Mouse (Mus musculus) heart, adult 11 months (tissue): ENCODE data around the gene Plxnd1.

Experiments used
- DNase-seq: peaks from one replicate; pipeline ENCODE4 v3.0.0; 2022

Plxnd1 gene

DNA sequence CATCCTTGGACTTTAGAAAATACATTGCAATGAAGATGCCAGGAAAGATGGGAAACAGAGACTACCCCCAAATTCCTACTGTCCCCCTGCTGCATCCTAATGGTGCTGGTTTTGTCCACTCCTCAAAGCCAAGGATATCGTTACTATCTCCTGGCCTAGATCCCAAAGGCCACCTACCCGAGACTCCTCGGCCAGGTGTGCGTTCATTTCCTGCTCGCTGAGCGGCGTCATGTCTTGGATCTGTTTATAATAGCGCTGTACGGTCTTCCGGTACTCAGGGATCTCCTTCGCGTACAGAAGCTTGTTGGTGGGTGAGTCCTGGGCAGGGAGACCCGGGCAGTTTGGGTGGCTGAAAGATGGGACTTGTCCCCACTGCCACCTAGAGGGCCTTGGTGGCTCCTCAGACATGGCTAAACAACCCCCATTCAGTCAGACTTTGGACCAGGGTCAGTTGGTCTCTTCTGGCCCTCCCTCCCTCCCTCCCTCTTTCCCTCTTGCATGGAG lies 38.3 kb downstream of the Plxnd1 start:
- DNase-seq, result peak; percentile 95

DNA sequence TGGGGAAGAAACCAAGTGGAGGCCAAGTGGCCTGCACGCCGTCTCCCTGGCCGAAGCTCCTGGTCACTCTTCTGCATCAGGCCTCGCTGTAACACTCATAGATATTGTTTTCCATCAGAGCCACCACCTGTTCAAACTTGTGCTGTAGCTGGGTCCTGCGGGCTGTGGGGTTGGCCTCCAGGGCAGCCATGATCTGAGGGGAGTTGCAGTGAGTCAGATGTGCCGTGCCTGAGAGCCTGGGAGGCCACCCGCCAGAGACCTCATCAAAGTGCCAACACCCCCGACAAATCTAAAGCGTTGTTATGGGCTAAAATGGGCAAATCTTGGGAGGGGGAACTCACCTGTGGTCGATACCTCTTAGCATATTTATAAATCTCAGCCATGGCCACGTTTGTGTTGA lies 39.1 kb downstream of the Plxnd1 start:
- DNase-seq, result no peak

DNA sequence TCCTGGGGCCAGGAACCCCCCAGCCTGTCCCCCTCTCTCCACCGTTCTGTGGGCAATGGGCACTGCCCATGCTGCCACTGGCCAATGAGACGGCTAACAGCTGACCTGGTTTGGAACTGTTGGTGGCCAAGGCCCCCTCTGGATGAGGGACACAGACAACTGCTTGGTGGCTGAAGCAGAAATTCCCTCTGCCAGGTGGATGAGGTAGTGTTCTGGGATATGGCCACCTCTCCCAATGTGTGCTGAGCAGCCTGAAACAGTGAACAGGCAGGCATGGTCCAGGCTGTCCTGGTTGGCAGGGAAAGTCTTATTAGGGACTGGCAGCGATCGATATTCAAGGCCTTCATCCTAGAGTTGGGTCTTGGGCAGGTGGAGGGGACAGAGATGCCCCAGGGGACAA lies 39.6 kb downstream of the Plxnd1 start:
- no peak for DNase-seq

DNA sequence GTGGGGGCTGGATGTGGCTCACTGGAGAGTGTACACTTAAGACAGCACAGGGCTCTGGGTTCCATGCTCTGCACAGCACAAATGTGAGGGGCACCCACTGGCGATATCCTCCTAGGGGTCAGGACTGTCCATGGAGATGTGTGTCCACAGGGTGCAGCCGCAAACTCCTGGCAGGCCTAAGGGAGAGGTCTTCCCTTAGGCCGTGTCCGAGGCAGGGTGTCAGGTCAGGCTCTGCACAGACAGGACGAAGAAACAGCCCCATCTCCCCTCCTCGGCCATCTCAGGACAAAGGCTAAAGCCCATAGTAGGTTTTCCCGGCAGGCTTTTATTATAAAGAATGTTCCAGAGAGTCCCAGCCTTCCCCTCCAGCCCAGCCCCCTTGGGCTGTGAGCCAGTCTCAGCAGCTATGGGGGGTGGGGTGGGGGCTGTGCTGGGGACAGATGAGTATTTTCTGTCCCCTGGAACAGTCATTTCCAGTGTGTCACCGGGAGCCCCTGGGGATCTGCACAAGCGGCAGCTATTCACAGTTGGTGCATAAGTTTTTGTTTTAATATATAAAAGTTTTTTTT lies 40.2 kb downstream of the Plxnd1 start:
- DNase-seq, result peak; percentile 94

DNA sequence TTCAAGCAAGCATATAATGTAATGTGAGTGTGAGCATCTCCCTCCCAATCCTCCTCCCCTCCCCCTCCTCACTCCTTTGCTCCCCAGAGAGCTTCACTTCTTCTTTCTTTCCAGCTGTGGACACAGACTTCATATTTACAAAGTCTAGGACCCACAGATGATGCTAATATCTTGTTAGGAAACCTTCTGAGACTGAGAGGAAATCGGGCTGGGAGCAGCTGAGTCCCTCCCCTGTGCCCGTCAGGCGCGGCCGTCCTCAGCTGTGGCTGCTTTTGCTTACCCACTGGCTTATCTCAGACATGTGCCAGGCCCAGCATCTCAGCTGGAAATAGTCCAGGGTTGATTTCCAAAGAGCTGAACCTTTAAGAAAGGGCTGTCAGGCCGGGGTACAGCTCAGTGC lies 48.4 kb downstream of the Plxnd1 start:
- DNase-seq, result no peak

DNA sequence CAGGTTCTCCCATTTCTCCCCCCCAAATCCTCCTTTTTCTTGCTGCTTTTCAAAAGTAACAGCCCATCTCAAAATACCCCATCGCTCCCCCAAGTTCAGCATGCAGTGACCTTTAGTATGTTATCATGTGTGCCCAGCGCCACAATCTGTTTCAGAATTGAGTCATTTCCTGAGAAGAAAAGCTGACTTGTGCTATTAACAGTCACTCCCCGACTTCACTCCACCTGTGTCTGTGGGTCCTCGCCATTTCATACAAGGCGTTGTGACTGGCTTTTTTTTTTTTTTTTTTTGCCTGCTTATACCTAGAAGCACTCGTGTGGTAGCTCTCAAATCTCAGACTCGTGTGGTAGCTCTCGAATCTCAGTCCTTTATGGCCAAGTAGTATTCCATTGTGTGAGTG lies 49.2 kb downstream of the Plxnd1 start:
- no peak for DNase-seq

DNA sequence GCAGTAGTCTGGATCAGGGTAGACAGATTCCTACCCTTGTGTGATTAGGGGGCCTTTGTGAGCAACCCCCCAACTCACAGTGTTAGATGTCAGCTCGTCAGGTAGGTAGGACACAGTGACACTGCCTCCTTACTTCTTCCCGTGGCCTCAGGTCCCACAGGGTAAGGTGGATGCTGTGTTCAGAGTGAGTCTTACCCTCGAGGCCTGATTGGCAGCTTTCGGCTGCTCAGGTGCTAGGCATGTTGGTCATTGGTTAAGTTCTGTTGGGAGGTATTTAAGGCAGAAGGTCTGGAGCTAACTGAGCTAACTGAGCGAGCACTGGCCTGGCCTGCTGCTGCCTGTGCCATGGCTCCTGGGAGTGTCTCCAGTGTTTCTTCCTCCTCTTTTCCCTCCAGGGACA lies 50.2 kb downstream of the Plxnd1 start, which contains the start of gene H1foo:
Gene H1foo (plus strand): TSS at position 301 of the 400 bp plus-strand sequence.
- no peak for DNase-seq

DNA sequence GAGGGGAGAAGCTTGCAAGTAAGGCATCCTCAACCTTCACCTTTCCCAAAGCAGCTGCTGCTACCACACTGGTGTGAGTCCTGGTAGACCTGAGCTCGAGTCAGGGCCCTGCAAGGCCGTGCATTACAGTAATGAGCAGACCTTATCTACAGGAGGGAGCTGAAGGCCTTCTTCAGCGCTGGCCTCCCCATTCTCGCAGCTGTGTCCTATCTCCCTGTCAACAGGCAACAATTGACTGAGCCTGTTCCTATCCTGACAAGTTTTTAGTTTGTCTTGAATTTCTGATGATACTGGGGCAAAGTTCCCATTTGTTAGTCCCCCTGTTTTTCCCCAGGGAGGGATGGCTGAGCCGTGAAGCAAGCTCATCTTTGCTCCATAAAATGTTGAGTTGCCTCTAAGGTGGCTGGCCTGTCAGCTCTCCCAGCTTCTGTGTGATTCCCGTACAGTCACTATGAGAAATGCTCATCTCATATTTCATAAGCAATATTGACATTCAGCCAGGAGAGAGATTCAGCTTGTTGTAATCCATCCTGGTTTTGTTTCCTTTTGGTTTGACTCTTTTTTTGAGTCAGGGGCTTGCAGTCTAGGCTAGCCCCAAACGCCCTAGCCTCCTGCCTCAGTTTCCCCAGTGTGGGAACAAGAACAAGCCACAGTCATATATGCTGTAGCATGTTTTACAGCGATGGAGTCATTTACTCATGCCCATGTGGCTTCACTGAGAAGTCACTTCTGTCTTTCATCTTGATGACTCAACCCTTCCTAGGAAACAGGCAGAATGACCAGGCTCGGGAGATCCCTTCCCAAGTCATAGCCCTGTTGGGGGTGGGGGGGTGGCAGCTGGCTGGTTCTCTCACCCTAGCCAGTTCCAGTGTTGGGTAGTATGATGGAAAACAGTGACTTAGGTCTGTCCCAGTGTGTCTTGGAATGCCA lies 51.0 kb downstream of the Plxnd1 start:
- peak; percentile 96 for DNase-seq

DNA sequence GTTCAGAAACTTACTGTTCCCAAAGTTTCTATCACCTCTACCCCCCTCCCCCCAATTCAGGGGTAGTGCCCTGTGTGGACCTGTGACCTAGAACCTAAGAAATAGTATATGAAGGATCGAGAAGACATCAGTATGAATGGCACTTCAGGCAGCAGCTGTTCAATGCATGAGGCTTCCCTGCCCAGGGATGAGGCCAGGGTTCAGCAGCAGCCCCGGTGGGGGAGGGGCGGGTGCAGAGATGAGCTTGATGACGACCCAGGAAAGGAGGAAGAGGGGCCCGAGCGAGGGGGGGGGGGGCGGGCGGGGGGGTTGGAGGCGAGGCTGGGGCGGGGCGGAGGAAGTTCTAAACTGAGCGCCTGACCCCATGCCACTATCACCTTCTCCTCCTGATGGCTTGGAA lies 53.7 kb downstream of the Plxnd1 start:
- no peak for DNase-seq

DNA sequence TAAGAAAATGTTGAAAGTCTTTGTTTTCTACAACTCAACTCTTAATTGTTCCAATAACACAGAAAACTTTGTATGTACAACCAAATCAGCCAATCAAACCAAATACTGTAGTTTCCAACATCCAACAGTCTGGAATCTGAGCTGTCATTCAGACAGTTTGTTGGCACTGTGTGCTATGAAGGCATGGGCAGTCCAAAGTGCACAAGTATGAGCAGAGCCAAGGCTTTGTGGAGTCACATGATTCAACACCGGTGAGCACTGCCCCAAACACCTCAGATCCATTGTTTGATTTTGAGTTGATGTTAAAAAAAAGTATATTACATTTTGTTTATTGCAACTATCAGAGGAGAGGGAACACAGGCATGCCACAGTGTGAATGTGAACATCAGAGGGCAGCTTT lies 54.2 kb downstream of the Plxnd1 start:
- DNase-seq, result no peak

DNA sequence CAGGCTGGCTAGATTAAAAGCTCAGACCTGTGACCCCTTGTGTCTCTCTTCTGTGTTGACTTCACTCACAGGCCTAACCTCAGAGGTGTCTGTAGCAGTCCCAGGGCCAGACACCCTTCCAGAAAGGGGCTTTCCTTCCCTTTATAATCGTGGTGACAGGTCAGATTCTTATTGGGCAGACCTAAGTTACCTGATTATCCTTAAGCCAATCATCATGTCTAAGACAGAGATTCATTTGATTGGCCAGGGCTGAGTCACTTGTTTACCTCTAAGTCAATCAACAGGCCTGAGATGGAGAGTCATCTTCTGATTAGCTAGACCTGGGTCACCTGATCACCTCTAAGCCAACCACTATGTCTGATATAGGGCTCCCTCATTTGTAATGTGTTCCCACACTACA lies 56.0 kb downstream of the Plxnd1 start:
- no peak for DNase-seq

DNA sequence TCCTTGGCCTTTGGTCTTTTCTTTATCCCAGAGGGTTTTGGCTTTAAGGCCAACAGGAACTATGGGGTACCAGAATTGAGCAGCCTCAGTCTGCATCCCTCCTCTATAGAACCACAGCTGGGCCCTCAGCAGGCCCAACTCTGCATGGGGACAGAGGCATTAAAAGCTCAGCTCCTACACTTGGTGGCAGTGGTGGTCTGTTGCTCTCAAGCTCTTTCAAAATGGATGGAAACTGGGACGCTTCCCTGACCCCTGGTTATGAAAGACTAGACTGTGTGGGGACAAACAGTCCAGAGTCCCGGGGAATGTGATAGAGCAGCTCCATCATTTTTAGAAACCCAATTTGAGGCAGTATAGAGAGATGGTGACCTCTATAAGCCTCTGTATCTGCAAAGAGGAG lies 56.8 kb downstream of the Plxnd1 start:
- no peak for DNase-seq

DNA sequence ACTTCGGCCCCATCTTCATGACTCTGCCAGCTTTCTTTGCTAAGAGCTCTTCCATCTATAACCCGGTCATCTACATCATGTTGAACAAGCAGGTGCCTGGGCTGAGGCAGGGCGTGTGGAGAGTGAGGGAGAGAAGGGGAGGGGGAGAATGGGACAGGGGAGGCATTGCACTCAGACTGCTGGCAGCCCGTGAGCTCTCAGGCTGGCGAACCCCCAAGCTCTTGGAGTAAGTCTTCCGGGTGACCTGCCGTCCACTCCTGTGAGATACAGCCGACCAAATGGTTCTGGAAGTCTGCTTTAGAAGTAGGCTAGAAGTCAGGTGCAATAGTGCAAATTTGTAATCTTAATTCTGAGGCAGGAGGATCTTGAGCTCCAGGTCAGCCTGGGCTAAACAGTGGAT lies 59.3 kb downstream of the Plxnd1 start:
- no peak for DNase-seq

DNA sequence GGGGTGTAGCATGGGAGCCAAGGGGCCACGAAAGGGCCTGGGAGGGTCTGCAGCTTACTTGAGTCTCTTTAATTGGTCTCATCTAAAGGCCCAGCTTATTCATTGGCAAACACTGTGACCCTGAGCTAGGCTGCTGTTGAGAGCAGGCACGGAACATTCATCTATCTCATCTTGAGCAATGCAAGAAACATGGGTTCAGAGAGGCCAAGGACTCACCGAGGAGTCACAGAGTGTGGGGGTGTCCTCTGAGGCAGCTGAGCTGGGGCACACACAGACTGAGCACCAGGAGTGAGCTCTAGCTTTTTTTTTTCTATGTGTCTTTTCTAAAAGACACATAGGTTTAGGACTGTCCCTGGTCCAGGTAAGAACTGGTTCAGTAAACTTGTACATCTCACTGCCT lies 62.4 kb downstream of the Plxnd1 start:
- DNase-seq, result no peak

DNA sequence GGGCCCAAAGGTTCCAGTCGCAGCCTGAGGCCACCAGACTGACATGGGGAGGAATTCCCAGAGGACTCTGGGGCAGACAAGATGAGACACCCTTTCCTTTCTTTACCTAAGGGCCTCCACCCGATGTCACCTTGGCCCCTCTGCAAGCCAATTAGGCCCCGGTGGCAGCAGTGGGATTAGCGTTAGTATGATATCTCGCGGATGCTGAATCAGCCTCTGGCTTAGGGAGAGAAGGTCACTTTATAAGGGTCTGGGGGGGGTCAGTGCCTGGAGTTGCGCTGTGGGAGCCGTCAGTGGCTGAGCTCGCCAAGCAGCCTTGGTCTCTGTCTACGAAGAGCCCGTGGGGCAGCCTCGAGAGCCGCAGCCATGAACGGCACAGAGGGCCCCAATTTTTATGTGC lies 63.2 kb downstream of the Plxnd1 start, which contains the start of gene Rho:
Gene Rho (plus strand): TSS at position 110 of the 400 bp plus-strand sequence.
- DNase-seq, result no peak

DNA sequence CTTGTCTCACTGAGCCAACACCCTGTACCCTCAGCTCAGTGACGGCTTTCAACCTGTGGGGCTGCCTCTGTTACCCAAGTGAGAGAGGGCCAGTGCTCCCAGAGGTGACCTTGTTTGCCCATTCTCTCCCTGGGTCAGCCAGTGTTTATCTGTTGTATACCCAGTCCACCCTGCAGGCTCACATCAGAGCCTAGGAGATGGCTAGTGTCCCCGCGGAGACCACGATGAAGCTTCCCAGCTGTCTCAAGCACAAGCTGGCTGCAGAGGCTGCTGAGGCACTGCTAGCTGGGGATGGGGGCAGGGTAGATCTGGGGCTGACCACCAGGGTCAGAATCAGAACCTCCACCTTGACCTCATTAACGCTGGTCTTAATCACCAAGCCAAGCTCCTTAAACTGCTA lies 64.8 kb downstream of the Plxnd1 start:
- no peak for DNase-seq

DNA sequence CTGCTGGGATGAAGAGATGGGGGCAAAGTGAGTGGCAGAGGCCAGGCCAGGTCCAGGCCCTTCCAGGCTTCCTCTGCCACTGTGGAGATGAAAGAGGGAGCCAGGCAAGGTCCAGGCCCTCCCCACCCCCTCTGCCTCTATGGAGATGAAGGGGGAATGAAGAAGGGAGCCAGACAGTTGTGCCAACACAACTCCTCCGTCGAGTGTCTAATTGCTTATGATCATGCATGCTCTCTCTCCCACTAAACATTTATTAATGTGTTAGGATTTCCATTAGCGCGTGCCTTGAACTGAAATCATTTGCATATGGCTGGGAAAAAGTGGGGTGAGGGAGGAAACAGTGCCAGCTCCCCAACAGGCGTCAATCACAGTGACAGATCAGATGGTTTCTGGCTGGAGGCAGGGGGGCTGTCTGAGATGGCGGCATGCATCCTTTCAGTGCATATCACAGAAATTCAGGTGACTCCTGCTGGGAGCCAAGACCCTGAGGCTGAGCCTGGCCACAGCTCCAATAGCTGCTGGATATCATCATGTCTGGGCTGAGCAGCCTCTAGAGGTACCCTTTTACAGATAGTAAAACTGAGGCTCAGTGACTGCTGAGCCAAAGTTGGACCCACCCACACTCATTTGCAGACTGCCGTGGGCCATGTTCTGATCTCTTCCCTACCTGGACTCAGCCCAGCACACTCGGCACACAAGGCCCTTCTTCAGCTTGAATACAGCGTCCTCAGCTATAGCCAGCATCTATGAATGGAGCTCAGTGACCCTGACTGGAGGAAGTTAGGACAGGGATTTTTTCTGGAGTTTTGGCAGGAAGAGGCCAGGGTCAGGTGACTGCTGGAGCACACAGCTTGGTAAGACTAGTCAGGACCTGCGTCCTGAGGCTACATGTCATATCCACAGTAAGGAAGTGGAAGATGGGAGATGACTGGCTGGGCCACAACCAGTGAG lies 67.2 kb downstream of the Plxnd1 start:
- DNase-seq, result no peak

DNA sequence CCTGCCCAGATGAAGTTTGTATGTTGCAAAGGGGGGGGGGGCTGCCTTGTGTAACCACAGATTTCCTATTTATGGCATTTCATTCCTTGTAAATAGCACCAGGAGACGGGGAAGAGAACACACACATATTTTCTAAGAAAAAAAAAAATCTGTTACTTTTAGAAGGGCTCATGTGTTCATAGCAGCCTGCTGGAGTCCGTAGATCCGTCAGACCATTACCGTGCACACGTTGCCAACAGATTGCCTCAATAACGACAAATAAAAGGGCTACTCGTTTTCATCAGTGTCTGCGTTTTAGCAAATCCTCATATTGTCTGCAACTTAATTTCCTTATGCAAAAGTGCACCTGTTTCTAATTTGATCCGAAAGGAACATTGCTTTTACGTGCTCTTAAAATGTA lies 68.4 kb downstream of the Plxnd1 start:
- DNase-seq, result no peak

DNA sequence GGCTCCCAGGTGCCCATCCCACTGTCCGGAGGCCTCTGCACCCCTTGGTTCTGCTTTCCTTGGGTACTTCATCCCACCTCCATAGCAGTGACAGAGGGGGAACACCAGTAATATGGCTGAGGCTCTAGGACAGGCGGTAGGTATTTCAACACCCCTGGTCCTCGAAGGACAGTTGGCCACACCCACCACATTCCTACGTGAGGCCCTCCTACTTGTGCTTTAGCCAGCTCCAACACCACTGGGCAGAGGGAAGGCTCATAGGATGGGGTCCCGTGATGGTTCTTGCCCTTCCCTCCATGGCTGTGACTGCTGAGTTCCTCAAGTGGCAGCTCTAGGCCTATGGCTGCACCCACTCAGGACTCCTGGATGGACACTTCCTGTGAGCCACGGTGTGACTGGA lies 70.0 kb downstream of the Plxnd1 start:
- no peak for DNase-seq

DNA sequence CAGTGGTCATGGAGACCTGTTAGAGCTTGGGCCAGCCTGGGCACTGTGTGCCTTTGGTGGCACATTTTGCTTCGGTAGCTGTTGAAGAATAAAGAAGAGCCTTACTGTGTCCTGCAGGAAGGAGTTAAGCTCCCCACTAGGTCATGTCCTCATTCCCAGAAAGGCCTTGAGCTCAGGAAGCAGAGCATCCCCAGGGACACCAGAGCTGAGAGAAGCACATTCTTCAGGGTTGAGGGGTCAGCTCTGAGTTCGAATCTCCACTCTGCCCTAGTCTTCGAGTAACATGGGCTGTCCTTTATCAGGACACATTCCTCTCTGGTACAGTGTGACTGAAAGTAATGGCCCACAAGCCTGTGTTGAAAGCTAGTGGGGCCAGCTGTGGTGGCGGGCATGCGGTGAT lies 74.9 kb downstream of the Plxnd1 start:
- DNase-seq, result no peak

DNA sequence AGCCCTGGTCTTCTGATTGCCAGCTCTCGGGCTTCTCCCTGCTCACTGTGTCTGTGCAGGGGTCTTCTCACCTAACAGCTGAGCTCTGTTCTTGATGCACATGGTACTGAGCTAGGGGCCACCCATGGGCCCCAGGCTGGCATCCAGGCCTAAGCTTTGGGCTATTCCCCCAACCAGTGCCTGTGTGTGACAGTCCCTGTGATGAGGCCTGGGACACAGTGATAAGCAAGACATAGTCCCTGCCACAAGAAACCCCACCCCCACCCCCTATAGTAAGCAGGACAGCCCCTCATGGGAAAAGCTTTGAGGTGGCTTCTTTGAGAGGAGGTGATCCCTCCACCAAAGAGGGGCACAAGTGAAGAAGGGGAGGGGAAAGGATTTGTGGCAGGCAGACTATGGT lies 76.2 kb downstream of the Plxnd1 start:
- DNase-seq, result no peak

DNA sequence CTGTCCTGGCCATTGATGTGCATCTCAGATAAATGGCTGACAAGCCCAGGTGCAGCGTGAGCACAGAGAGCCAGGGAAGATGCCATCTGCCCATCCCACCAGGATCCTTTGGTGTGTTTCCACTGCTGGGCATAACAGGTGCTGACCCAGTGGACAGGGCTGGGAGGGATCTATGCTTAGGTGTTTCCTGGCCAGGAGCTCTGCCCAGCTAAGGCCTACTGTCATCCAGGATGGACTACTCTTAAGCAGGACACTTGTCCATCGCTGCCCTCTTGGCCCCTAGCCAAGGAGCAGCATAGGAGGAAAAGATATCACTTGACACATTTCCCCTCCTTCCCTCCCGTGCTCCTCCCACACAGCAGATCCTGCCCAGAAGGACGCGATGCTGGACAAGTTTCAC lies 78.2 kb downstream of the Plxnd1 start:
- DNase-seq, result no peak
